Mouse (Mus musculus) kidney, adult 2 months (tissue): ENCODE data around the gene Dnajc17.

ENCODE experiments used
- CTCF ChIP-seq: fragments of 200-500 bp; conservative IDR thresholded peaks from 2 replicates; pipeline ENCODE4 v1.5.1; 2011; ENCODE audit warnings: low read depth, mild to moderate bottlenecking, control low read depth, low read length, moderate library complexity, mixed read lengths; ENCODE audit not compliant: insufficient read depth, insufficient read length
- POLR2A ChIP-seq: fragments of 200-500 bp; IDR thresholded peaks from one replicate; pipeline ENCODE4 v1.6.1; 2011; ENCODE audit warnings: low read depth, low read length, control low read depth

GRCm38 (mm10) chr2:119172446-119172845 is 36.1 kb downstream of the Dnajc17 start:
- no peak for TF ChIP-seq POLR2A
- TF ChIP-seq CTCF = no peak
